19 mouse cellular contexts compared by ENCODE assay signal in genomic region chr11:96327122-96327521, GRCm38 (mm10). TPM values are rescaled to one million over a fixed set of nuclear protein-coding genes. Genes with fewer than 3 reads are reported as not detected.
DNase-seq lines count a peak whose midpoint lies in the region; ATAC-seq and TF ChIP-seq lines count a peak whose summit lies in the region.
"Had no signal": no experiment of that assay in that cellular context is flagged by ENCODE, and none has a peak within 500 bp of the region (broad histone marks: within the 10 kb centered on the region; RNA-seq: fewer than 3 reads in every experiment).

No protein-coding gene starts in this region.

- WGBS in lung, embryonic 15.5 days: 11% methylated on average over 7 of the region's 7 CpGs
- 63% methylated on average over 7 of the region's 7 CpGs for WGBS in lung, adult 2 months
- 4% methylated on average over 7 of the region's 7 CpGs for WGBS in hindbrain, embryonic 13.5 days
- 24% methylated on average over 7 of the region's 7 CpGs for WGBS in intestine, embryonic 16.5 days
- 14% methylated on average over 7 of the region's 7 CpGs for WGBS in stomach, postnatal 0 days

- peak overlapping the region; percentile 59 for H3K9ac ChIP-seq in lung, embryonic 15.5 days
- peak overlapping the region; percentile 99 for H3K9ac ChIP-seq in hindbrain, embryonic 13.5 days
- peak overlapping the region; percentile 72 for H3K9ac ChIP-seq in intestine, embryonic 16.5 days (ENCODE audit: low read depth, low read length)
- no peak overlapping the region; the same call in 1 of the 2 replicates for H3K9ac ChIP-seq in stomach, postnatal 0 days (ENCODE audit: low read length)

- TF ChIP-seq POLR2A in lung, adult 2 months (IDR thresholded peaks at IDR 0.05; ENCODE audit: borderline replicate concordance, extremely low read depth, low read depth, low read length): no peak

- peak overlapping the region; percentile 99 for H3K27ac ChIP-seq in lung, embryonic 15.5 days
- H3K27ac ChIP-seq in hindbrain, embryonic 13.5 days: peak overlapping the region; percentile 100
- peak overlapping the region; percentile 88 for H3K27ac ChIP-seq in intestine, embryonic 16.5 days (ENCODE audit: low read length)
- peak overlapping the region; percentile 84 for H3K27ac ChIP-seq in stomach, postnatal 0 days (replicated peaks)
- H3K27ac ChIP-seq: left cerebral cortex, adult 2 months; macrophage had no signal

- H3K4me2 ChIP-seq in lung, embryonic 15.5 days: peak overlapping the region; percentile 70
- H3K4me2 ChIP-seq in hindbrain, embryonic 13.5 days: peak overlapping the region; percentile 83
- peak overlapping the region; percentile 60 for H3K4me2 ChIP-seq in intestine, embryonic 16.5 days (ENCODE audit: low read depth, low read length)
- H3K4me2 ChIP-seq in stomach, postnatal 0 days (replicated peaks; ENCODE audit: low read depth): peak overlapping the region; percentile 64

- peak overlapping the region; percentile 58 for H3K4me3 ChIP-seq in lung, embryonic 15.5 days
- H3K4me3 ChIP-seq in lung, adult 2 months (replicated peaks; ENCODE audit: extremely low read depth, low read depth, low read length): no peak overlapping the region
- peak overlapping the region; percentile 57 for H3K4me3 ChIP-seq in hindbrain, embryonic 13.5 days
- peak overlapping the region; percentile 35 for H3K4me3 ChIP-seq in intestine, embryonic 16.5 days (ENCODE audit: low read length)
- no peak overlapping the region for H3K4me3 ChIP-seq in stomach, postnatal 0 days (ENCODE audit: low read depth, low read length)
- H3K4me3 ChIP-seq: left cerebral cortex, adult 2 months had no signal

- peaks cover 31% of the 10 kb centered on the region for H3K4me1 ChIP-seq in lung, embryonic 15.5 days
- H3K4me1 ChIP-seq in lung, adult 2 months (ENCODE audit: control insufficient read depth, insufficient read depth, low read length): no peaks in the 10 kb centered on the region; the same call in 1 of the 2 replicates
- H3K4me1 ChIP-seq in hindbrain, embryonic 13.5 days (replicated peaks): peaks cover 23% of the 10 kb centered on the region
- peaks cover 26% of the 10 kb centered on the region for H3K4me1 ChIP-seq in intestine, embryonic 16.5 days (ENCODE audit: control insufficient read depth, insufficient read depth, low read length)
- 0 out of 2 replicates have a peak, but pooled peaks cover 3% of the 10 kb centered on the region for H3K4me1 ChIP-seq in stomach, postnatal 0 days (replicated peaks; ENCODE audit: control insufficient read depth, insufficient read depth)

- no peak for DNase-seq in lung, adult 2 months
- no peak for DNase-seq in stomach, postnatal 0 days (ENCODE audit: low spot score)
- DNase-seq in thymus, postnatal 4 days: no peak
- DNase-seq in layer of hippocampus, postnatal 14 days (ENCODE audit: low spot score in 2 of 2): no peak
- DNase-seq: cerebellum, adult 11-12 months; kidney, adult 18-20 months; liver; midbrain, embryonic 14.5 days; thymus, adult 18-20 months had no signal

- TF ChIP-seq EP300 in stomach, postnatal 0 days (optimal IDR thresholded peaks at IDR 0.05): no peak

- no peak for TF ChIP-seq CTCF in lung, adult 2 months (IDR thresholded peaks at IDR 0.05; ENCODE audit: insufficient read depth, low read length)
- TF ChIP-seq CTCF in stomach, postnatal 0 days (IDR thresholded peaks at IDR 0.05; ENCODE audit: low read depth): no peak

- peaks cover 75% of the 10 kb centered on the region for H3K27me3 ChIP-seq in lung, embryonic 15.5 days
- peaks cover 97% of the 10 kb centered on the region for H3K27me3 ChIP-seq in hindbrain, embryonic 13.5 days
- no peaks in the 10 kb centered on the region; the same call in 1 of the 2 replicates for H3K27me3 ChIP-seq in intestine, embryonic 16.5 days (replicated peaks; ENCODE audit: control insufficient read depth, insufficient read depth, low read length)
- no peaks in the 10 kb centered on the region; the same call in 1 of the 2 replicates for H3K27me3 ChIP-seq in stomach, postnatal 0 days (ENCODE audit: control insufficient read depth, insufficient read depth, low read length)
- H3K27me3 ChIP-seq: CH12.LX had no signal

- H3K9me3 ChIP-seq in lung, embryonic 15.5 days: no peaks in the 10 kb centered on the region
- H3K9me3 ChIP-seq in hindbrain, embryonic 13.5 days: no peaks in the 10 kb centered on the region
- H3K9me3 ChIP-seq in intestine, embryonic 16.5 days (ENCODE audit: control insufficient read depth, low read length): no peaks in the 10 kb centered on the region
- H3K9me3 ChIP-seq in stomach, postnatal 0 days (ENCODE audit: control insufficient read depth, low read length): no peaks in the 10 kb centered on the region

- no peaks in the 10 kb centered on the region for H3K36me3 ChIP-seq in lung, embryonic 15.5 days
- H3K36me3 ChIP-seq in hindbrain, embryonic 13.5 days: no peaks in the 10 kb centered on the region
- H3K36me3 ChIP-seq in intestine, embryonic 16.5 days (ENCODE audit: control insufficient read depth, insufficient read depth, low read length): no peaks in the 10 kb centered on the region
- H3K36me3 ChIP-seq in stomach, postnatal 0 days (ENCODE audit: control insufficient read depth, insufficient read depth, low read length): no peaks in the 10 kb centered on the region

- no peak for ATAC-seq in lung, embryonic 15.5 days (ENCODE audit: borderline replicate concordance, extremely low read depth, low FRiP score, low TSS enrichment)
- ATAC-seq in hindbrain, embryonic 13.5 days (ENCODE audit: low FRiP score): no peak
- no peak for ATAC-seq in intestine, embryonic 16.5 days
- no peak for ATAC-seq in stomach, postnatal 0 days (ENCODE audit: low FRiP score, low TSS enrichment)
- ATAC-seq: forebrain, embryonic 14.5 days had no signal

RNA-seq across cellular contexts. Expression of gene Hoxb3, which starts 4.0 kb away (rescaled TPM):
- 3.0 and 3.8 TPM in 2 replicates for polyA plus RNA-seq in lung, embryonic 15.5 days (2015; fragmentation: Nextera tagmentation; extraction: Ambion mirVana)
- 11.0 and 13.2 TPM in 2 replicates for polyA plus RNA-seq in lung, adult 2 months (2012; rRNA removed)
- polyA plus RNA-seq in hindbrain, embryonic 13.5 days (2015; fragmentation: Nextera tagmentation; extraction: Ambion mirVana): 11.9 and 14.5 TPM in 2 replicates
- 1.4 and 1.5 TPM in 2 replicates for polyA plus RNA-seq in intestine, embryonic 16.5 days (2015; fragmentation: Nextera tagmentation; extraction: Ambion mirVana)
- polyA plus RNA-seq in stomach, postnatal 0 days (2015; fragmentation: Nextera tagmentation; extraction: Ambion mirVana): 0.94 and 0.97 TPM in 2 replicates
- total RNA-seq in layer of hippocampus, postnatal 14 days (2021): not detected
- total RNA-seq: left cerebral cortex, adult 2 months had no signal
- polyA plus RNA-seq: cortical plate, adult 2 months; forebrain, embryonic 14.5 days; midbrain, embryonic 14.5 days had no signal

RNA-seq across cellular contexts. Expression of gene Hoxb4, which starts 9.1 kb away (rescaled TPM):
- 4.3 and 4.4 TPM in 2 replicates for polyA plus RNA-seq in lung, embryonic 15.5 days (2015; fragmentation: Nextera tagmentation; extraction: Ambion mirVana)
- 9.9 and 12.5 TPM in 2 replicates for polyA plus RNA-seq in lung, adult 2 months (2012; rRNA removed)
- 9.5 and 11.3 TPM in 2 replicates for polyA plus RNA-seq in hindbrain, embryonic 13.5 days (2015; fragmentation: Nextera tagmentation; extraction: Ambion mirVana)
- 1.8 and 2.0 TPM in 2 replicates for polyA plus RNA-seq in intestine, embryonic 16.5 days (2015; fragmentation: Nextera tagmentation; extraction: Ambion mirVana)
- 1.2 and 1.6 TPM in 2 replicates for polyA plus RNA-seq in stomach, postnatal 0 days (2015; fragmentation: Nextera tagmentation; extraction: Ambion mirVana)
- not detected for total RNA-seq in layer of hippocampus, postnatal 14 days (2021)
- total RNA-seq: left cerebral cortex, adult 2 months had no signal
- polyA plus RNA-seq: cortical plate, adult 2 months; forebrain, embryonic 14.5 days; midbrain, embryonic 14.5 days had no signal

RNA-seq across cellular contexts. Expression of gene Hoxb2, which starts 23.2 kb away (rescaled TPM):
- polyA plus RNA-seq in lung, embryonic 15.5 days (2015; fragmentation: Nextera tagmentation; extraction: Ambion mirVana): 36.9 and 39.2 TPM in 2 replicates
- polyA plus RNA-seq in lung, adult 2 months (2012; rRNA removed): 19.7 and 24.7 TPM in 2 replicates
- 38.6 and 47.2 TPM in 2 replicates for polyA plus RNA-seq in hindbrain, embryonic 13.5 days (2015; fragmentation: Nextera tagmentation; extraction: Ambion mirVana)
- 9.6 and 11.6 TPM in 2 replicates for polyA plus RNA-seq in intestine, embryonic 16.5 days (2015; fragmentation: Nextera tagmentation; extraction: Ambion mirVana)
- polyA plus RNA-seq in stomach, postnatal 0 days (2015; fragmentation: Nextera tagmentation; extraction: Ambion mirVana): 12.2 and 13.4 TPM in 2 replicates
- total RNA-seq in layer of hippocampus, postnatal 14 days (2021): not detected
- total RNA-seq: CH12.LX; left cerebral cortex, adult 2 months had no signal
- polyA plus RNA-seq: cortical plate, adult 2 months; forebrain, embryonic 14.5 days; macrophage had no signal

RNA-seq across cellular contexts. Expression of gene Hoxb5, which starts 24.0 kb away (rescaled TPM):
- 46.1 and 54.1 TPM in 2 replicates for polyA plus RNA-seq in lung, embryonic 15.5 days (2015; fragmentation: Nextera tagmentation; extraction: Ambion mirVana)
- 12.1 and 15.6 TPM in 2 replicates for polyA plus RNA-seq in lung, adult 2 months (2012; rRNA removed)
- 196 and 216 TPM in 2 replicates for polyA plus RNA-seq in hindbrain, embryonic 13.5 days (2015; fragmentation: Nextera tagmentation; extraction: Ambion mirVana)
- polyA plus RNA-seq in intestine, embryonic 16.5 days (2015; fragmentation: Nextera tagmentation; extraction: Ambion mirVana): 26.4 and 28.7 TPM in 2 replicates
- 7.5 and 8.2 TPM in 2 replicates for polyA plus RNA-seq in stomach, postnatal 0 days (2015; fragmentation: Nextera tagmentation; extraction: Ambion mirVana)
- total RNA-seq in layer of hippocampus, postnatal 14 days (2021): not detected
- total RNA-seq: left cerebral cortex, adult 2 months had no signal
- polyA plus RNA-seq: cortical plate, adult 2 months; forebrain, embryonic 14.5 days; macrophage; midbrain, embryonic 14.5 days had no signal

RNA-seq across cellular contexts. Expression of gene Hoxb6, which starts 34.8 kb away (rescaled TPM):
- 15.2 and 16.9 TPM in 2 replicates for polyA plus RNA-seq in lung, embryonic 15.5 days (2015; fragmentation: Nextera tagmentation; extraction: Ambion mirVana)
- polyA plus RNA-seq in lung, adult 2 months (2012; rRNA removed): 8.1 and 8.2 TPM in 2 replicates
- 81.9 and 132 TPM in 2 replicates for polyA plus RNA-seq in hindbrain, embryonic 13.5 days (2015; fragmentation: Nextera tagmentation; extraction: Ambion mirVana)
- polyA plus RNA-seq in intestine, embryonic 16.5 days (2015; fragmentation: Nextera tagmentation; extraction: Ambion mirVana): 11.1 and 11.3 TPM in 2 replicates
- 6.9 and 7.9 TPM in 2 replicates for polyA plus RNA-seq in stomach, postnatal 0 days (2015; fragmentation: Nextera tagmentation; extraction: Ambion mirVana)
- total RNA-seq in layer of hippocampus, postnatal 14 days (2021): not detected
- total RNA-seq: granulocyte monocyte progenitor cell, adult 5-6 weeks; left cerebral cortex, adult 2 months had no signal
- polyA plus RNA-seq: cortical plate, adult 2 months; forebrain, embryonic 14.5 days; heart, postnatal 0 days; macrophage; midbrain, embryonic 14.5 days had no signal

Comparison
In these comparisons a context has a peak if more than half of its experiments do, and no peak if none do; other contexts are left out.
1. H3K4me3 ChIP-seq: peak in lung, embryonic 15.5 days (single experiment), hindbrain, embryonic 13.5 days (single experiment) and intestine, embryonic 16.5 days (single experiment); none in lung, adult 2 months (single experiment) and stomach, postnatal 0 days (single experiment).
2. Peak in every context shown above with its lines, with median percentiles within 50 percentile points of each other: H3K27ac ChIP-seq and H3K4me2 ChIP-seq.